Mouse (Mus musculus): Measurements from ENCODE around the gene Nedd9. TPM values are rescaled to one million over a fixed set of nuclear protein-coding genes. Genes with fewer than 3 reads are reported as not detected.
A peak's percentile ranks its signal among the peaks of the same experiment; 100 is the strongest.

Nedd9 gene
- polyA plus RNA-seq, 1 experiment from 2014 or later = 6.0 TPM

DNA sequence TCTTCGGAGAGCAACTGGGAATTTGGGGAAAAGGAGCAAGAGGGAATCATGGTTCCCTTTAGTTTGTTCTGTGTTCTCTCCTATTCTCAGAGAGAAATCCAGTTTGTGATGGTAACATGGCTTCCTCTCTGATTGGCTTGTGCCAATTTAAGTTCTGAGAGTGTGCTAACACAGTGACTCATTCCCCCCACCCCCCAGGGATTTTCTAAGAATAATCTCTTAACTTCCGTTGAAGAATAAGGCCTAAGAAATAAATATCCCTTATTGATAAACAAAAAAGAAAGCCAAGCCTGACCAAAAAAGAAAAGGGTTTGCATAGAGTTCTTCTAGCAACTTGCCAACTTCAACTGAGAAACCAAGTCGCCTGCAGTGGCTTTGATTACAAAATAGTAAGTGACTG, 86.9 kb downstream of the Nedd9 start:
- ATAC-seq (ENCODE audit: low read depth) = no peak
- H3K4me2 ChIP-seq (ENCODE audit: low read depth, low read length) = no peak overlapping the region
- no peak overlapping the region for H3K9ac ChIP-seq (ENCODE audit: low read depth, low read length)
- no peak overlapping the region for H3K4me3 ChIP-seq (ENCODE audit: low read depth, low read length)
- H3K27ac ChIP-seq (ENCODE audit: low read length) = no peak overlapping the region
- no peaks in the 10 kb centered on the region for H3K9me3 ChIP-seq (replicated peaks; ENCODE audit: control insufficient read depth, low read length)
- WGBS (ENCODE audit: insufficient replicate concordance) = 45% methylated on average over 3 of the region's 3 CpGs
- no peaks in the 10 kb centered on the region for H3K27me3 ChIP-seq (ENCODE audit: control insufficient read depth, insufficient read depth, low read depth, low read length)
- H3K36me3 ChIP-seq (ENCODE audit: control insufficient read depth, insufficient read depth) = no peaks in the 10 kb centered on the region
- H3K4me1 ChIP-seq (ENCODE audit: control insufficient read depth, low read depth, low read length) = peaks cover 3% of the 10 kb centered on the region; the same call in 1 of the 2 replicates

DNA sequence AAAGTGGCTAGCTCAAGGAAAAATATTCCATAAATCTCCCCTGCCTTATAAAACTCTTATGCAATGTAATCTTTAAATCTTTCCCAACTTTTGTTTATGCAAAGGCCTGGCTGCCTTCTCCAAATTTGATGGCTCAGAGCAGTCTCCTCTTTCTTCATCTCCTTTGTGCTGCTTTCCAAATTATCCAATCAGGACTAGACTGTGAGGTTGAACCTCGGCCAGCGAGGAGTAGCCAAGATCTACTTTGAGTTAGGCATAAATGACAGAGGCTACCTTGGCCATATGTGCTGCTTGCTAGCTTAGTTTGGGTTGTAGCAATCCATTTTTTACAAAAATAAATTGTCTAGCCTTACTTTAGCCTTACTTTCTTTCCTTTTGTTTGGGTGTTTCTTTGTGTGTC, 95.0 kb downstream of the Nedd9 start:
- H3K9ac ChIP-seq (ENCODE audit: low read depth, low read length) = no peak overlapping the region
- H3K4me1 ChIP-seq (ENCODE audit: control insufficient read depth, low read depth, low read length) = no peaks in the 10 kb centered on the region
- no peak overlapping the region for H3K4me2 ChIP-seq (ENCODE audit: low read depth, low read length)
- H3K36me3 ChIP-seq (ENCODE audit: control insufficient read depth, insufficient read depth) = no peaks in the 10 kb centered on the region
- ATAC-seq (ENCODE audit: low read depth) = no peak
- H3K9me3 ChIP-seq (replicated peaks; ENCODE audit: control insufficient read depth, low read length) = no peaks in the 10 kb centered on the region
- H3K27me3 ChIP-seq (ENCODE audit: control insufficient read depth, insufficient read depth, low read depth, low read length) = no peaks in the 10 kb centered on the region
- H3K27ac ChIP-seq (ENCODE audit: low read length) = no peak overlapping the region
- H3K4me3 ChIP-seq (ENCODE audit: low read depth, low read length) = no peak overlapping the region
- WGBS (ENCODE audit: insufficient replicate concordance) = 63% methylated on average over 2 of the region's 2 CpGs

DNA sequence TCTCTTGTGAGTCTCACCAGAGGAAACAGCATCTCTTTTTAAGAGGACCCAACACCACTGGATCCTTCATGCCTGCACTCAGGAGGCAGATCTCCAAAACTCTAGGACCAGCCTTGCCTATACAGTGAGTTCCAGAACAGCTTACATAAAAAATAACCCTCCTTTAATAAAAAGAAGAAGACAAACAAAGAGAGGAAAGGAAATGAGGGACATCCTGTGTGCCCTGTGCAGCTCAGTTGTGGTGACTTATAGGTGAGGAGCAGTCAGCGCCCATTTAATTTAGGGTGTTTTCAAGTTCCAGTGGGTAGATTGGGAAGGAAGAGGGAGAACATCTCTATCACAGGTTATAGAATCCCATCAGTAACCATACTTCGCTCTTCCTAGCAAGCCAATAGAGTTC, 96.5 kb downstream of the Nedd9 start:
- H3K4me1 ChIP-seq (ENCODE audit: control insufficient read depth, low read depth, low read length) = no peaks in the 10 kb centered on the region
- ATAC-seq (ENCODE audit: low read depth) = no peak
- WGBS (ENCODE audit: insufficient replicate concordance) = 62% methylated on average over 2 of the region's 2 CpGs
- no peak overlapping the region for H3K4me2 ChIP-seq (ENCODE audit: low read depth, low read length)
- no peak overlapping the region for H3K4me3 ChIP-seq (ENCODE audit: low read depth, low read length)
- H3K9me3 ChIP-seq (replicated peaks; ENCODE audit: control insufficient read depth, low read length) = no peaks in the 10 kb centered on the region
- no peaks in the 10 kb centered on the region for H3K27me3 ChIP-seq (ENCODE audit: control insufficient read depth, insufficient read depth, low read depth, low read length)
- H3K9ac ChIP-seq (ENCODE audit: low read depth, low read length) = no peak overlapping the region
- no peaks in the 10 kb centered on the region for H3K36me3 ChIP-seq (ENCODE audit: control insufficient read depth, insufficient read depth)
- H3K27ac ChIP-seq (ENCODE audit: low read length) = no peak overlapping the region

DNA sequence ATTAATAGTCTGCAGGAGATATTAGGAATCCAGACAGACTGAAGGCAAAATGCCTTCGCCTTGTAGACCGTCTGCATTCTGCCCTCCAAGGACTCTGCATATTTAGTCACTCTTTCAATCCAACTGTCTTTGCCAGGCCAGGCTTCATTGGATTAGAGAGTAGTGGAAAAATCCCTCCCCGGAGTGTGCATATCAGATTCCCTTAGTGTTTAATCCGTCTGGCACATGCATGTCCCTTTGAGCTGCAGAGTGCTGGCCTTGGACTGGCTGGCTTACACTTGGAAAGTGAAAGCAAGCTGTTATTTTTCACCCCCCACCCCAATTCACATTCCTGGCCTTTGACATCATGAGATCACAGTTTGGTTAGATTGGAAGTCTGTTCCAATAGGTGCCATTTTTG, 100.6 kb downstream of the Nedd9 start:
- 52% methylated on average over 4 of the region's 4 CpGs for WGBS (ENCODE audit: insufficient replicate concordance)
- no peaks in the 10 kb centered on the region for H3K27me3 ChIP-seq (ENCODE audit: control insufficient read depth, insufficient read depth, low read depth, low read length)
- H3K4me2 ChIP-seq (ENCODE audit: low read depth, low read length) = no peak overlapping the region
- no peaks in the 10 kb centered on the region for H3K9me3 ChIP-seq (replicated peaks; ENCODE audit: control insufficient read depth, low read length)
- no peak for ATAC-seq (ENCODE audit: low read depth)
- H3K27ac ChIP-seq (ENCODE audit: low read length) = no peak overlapping the region
- H3K4me3 ChIP-seq (ENCODE audit: low read depth, low read length) = no peak overlapping the region
- H3K4me1 ChIP-seq (ENCODE audit: control insufficient read depth, low read depth, low read length) = no peaks in the 10 kb centered on the region
- no peaks in the 10 kb centered on the region for H3K36me3 ChIP-seq (ENCODE audit: control insufficient read depth, insufficient read depth)
- no peak overlapping the region for H3K9ac ChIP-seq (ENCODE audit: low read depth, low read length)

DNA sequence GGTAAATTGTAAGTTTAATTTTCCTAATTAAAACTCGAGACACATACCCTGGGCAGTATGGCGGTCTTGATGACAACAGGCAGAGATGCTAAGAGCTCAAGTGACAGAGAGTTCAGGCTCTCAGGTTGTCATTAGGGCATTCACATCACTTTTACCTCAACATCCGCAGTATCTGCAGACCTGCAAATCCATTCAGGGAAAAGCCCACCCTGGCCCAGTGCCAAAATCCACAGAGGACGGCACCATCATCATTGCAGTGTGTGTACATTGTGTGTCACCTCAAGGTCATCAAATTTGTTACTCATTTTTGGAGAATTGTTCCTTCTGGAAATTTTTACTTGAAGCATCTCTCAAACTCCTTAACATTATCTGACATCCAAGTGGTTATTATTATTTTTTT, 102.3 kb downstream of the Nedd9 start:
- Histone ChIP-seq H3K27me3 (ENCODE audit: control insufficient read depth, insufficient read depth, low read depth, low read length) (no peaks in the 10 kb centered on the region), H3K27ac (ENCODE audit: low read length) (no peak overlapping the region), H3K4me1 (ENCODE audit: control insufficient read depth, low read depth, low read length) (no peaks in the 10 kb centered on the region), H3K4me3 (ENCODE audit: low read depth, low read length) (no peak overlapping the region), H3K4me2 (ENCODE audit: low read depth, low read length) (no peak overlapping the region), H3K9ac (ENCODE audit: low read depth, low read length) (no peak overlapping the region), H3K9me3 (replicated peaks; ENCODE audit: control insufficient read depth, low read length) (no peaks in the 10 kb centered on the region), H3K36me3 (ENCODE audit: control insufficient read depth, insufficient read depth) (no peaks in the 10 kb centered on the region)
- 67% methylated on average over 4 of the region's 4 CpGs for WGBS (ENCODE audit: insufficient replicate concordance)
- no peak for ATAC-seq (ENCODE audit: low read depth)

DNA sequence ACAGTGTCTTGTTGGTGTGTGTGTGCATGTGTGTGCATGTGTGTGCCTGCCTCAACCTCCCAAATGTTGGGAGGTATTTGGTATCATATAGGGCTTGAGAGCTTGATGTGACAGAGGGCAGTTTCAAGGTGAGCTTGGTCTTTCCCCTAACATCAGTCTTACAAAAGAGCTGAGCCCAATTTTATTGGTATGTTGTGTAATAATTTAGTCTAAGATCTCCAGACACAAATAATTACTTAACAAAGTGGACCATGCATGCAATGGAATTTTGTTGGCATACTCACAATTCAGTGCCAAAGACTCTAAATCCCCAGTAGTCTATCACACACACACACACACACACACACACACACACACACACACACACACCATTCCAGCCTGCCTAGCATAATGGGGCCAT, 104.5 kb downstream of the Nedd9 start:
- no peaks in the 10 kb centered on the region for H3K9me3 ChIP-seq (replicated peaks; ENCODE audit: control insufficient read depth, low read length)
- no peak overlapping the region for H3K27ac ChIP-seq (ENCODE audit: low read length)
- no peak overlapping the region for H3K4me3 ChIP-seq (ENCODE audit: low read depth, low read length)
- H3K4me2 ChIP-seq (ENCODE audit: low read depth, low read length) = no peak overlapping the region
- H3K9ac ChIP-seq (ENCODE audit: low read depth, low read length) = no peak overlapping the region
- H3K27me3 ChIP-seq (ENCODE audit: control insufficient read depth, insufficient read depth, low read depth, low read length) = no peaks in the 10 kb centered on the region
- no peaks in the 10 kb centered on the region for H3K36me3 ChIP-seq (ENCODE audit: control insufficient read depth, insufficient read depth)
- no peak for ATAC-seq (ENCODE audit: low read depth)
- H3K4me1 ChIP-seq (ENCODE audit: control insufficient read depth, low read depth, low read length) = no peaks in the 10 kb centered on the region

DNA sequence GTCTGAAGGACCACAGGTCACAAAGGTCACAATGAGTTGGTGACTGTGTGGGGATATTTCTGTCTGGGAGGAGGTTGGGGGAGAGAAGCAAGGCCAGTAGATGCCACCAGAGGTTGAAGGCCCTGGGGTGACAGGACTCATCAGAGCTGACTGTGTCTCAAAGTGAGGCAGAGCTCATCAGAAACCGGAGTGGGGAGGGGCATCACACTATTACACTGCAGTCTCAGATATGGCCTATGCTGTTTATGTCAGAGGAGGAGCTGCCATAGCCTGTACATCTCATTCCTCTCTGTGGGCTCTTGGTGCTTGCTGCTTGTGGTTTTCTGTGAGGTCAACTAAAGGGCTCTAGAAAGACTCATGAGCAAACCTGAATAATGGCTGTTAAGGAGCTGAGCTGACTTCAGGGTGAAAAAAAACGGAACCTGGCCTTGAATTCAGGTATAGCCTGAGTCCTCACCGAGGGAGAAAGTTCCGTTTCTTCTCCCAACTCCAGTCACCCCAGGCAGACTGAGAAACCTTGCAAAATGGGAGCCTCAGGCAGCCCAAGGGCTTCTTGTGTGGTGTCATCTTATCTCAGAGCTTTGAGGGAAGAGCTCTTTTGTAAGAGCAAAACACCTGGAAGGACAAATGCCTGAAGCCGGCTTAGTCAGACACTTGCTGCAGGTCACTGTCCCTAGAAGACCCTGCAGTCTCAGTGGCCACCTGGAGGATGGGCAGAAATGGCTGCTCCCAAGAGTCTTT, 105.2 kb downstream of the Nedd9 start:
- WGBS (ENCODE audit: insufficient replicate concordance) = 39% methylated on average over 5 of the region's 5 CpGs
- no peaks in the 10 kb centered on the region for H3K4me1 ChIP-seq (ENCODE audit: control insufficient read depth, low read depth, low read length)
- H3K9me3 ChIP-seq (replicated peaks; ENCODE audit: control insufficient read depth, low read length) = no peaks in the 10 kb centered on the region
- ATAC-seq (ENCODE audit: low read depth) = no peak
- no peak overlapping the region for H3K9ac ChIP-seq (ENCODE audit: low read depth, low read length)
- H3K36me3 ChIP-seq (ENCODE audit: control insufficient read depth, insufficient read depth) = no peaks in the 10 kb centered on the region
- no peaks in the 10 kb centered on the region for H3K27me3 ChIP-seq (ENCODE audit: control insufficient read depth, insufficient read depth, low read depth, low read length)
- no peak overlapping the region for H3K4me2 ChIP-seq (ENCODE audit: low read depth, low read length)
- 0 out of 2 replicates have a peak overlapping the region, but pooled peaks have one; percentile 22 for H3K27ac ChIP-seq (ENCODE audit: low read length)
- no peak overlapping the region for H3K4me3 ChIP-seq (ENCODE audit: low read depth, low read length)

DNA sequence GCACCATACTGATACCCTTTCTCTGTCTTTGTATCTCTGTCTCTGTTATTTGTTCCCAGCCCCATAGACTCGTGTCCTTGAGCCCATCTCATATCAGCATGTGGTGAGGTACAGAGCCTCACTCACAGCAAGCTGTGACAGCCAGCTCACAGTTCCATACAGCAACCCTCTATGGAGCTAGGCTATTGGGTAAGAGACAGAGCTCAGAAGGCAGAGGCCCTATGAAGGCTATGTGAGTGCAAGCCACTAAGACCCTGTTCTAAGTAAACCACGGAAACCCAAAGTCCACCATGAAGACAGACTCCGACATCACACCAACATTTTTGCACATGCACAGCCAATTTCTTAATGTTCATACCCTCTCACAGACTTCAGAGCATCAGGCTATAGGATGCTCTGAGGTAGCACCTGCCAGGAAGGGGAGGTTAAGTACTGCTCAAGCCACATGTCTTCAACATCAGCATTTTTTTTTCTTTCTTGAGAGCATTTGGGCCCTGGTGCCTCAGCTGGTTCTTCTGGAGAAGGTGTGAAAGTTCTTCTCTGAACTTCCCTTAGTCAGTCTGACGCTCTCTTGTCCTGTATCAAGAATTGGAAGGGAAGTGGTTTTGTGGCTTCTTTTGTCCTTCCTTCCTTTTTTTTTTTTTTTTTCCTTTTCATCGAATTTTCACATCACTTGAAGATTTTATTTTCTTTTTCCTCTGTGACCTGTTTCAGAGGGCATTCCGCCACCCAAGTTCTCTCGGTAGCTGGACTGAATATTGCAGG, 105.9 kb downstream of the Nedd9 start:
- Histone ChIP-seq H3K36me3 (ENCODE audit: control insufficient read depth, insufficient read depth) (no peaks in the 10 kb centered on the region), H3K9me3 (replicated peaks; ENCODE audit: control insufficient read depth, low read length) (no peaks in the 10 kb centered on the region), H3K4me3 (ENCODE audit: low read depth, low read length) (no peak overlapping the region), H3K4me1 (ENCODE audit: control insufficient read depth, low read depth, low read length) (no peaks in the 10 kb centered on the region), H3K9ac (ENCODE audit: low read depth, low read length) (no peak overlapping the region), H3K27me3 (ENCODE audit: control insufficient read depth, insufficient read depth, low read depth, low read length) (no peaks in the 10 kb centered on the region), H3K4me2 (ENCODE audit: low read depth, low read length) (no peak overlapping the region), H3K27ac (ENCODE audit: low read length) (no peak overlapping the region)
- 28% methylated on average over 7 of the region's 7 CpGs for WGBS (ENCODE audit: insufficient replicate concordance)
- no peak for ATAC-seq (ENCODE audit: low read depth)

DNA sequence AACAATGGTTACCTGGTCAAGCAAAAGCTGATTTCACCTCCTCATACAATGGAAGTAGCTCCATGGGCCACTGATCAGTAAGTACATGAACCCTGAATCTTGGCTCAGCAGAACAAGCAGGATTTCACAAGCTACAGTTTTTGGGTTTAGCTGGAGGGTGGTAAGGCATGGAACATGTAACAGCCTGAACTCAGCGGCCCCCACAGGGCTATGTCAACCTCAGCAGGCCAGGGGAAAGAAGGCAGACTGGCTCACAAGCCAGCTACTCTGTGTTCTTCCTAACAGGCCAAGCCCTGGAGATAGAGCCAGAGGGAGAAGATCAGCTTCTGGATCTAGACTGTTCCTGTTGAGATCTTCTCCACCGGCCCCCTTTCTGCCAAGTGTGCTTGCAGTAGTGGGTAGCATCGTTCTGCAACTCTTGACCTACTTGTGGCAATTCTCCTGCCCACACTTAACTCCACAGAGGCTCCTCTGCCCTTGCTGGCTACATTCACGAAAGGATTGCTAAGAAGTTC, 107.2 kb downstream of the Nedd9 start:
- no peak for ATAC-seq (ENCODE audit: low read depth)
- H3K27me3 ChIP-seq (ENCODE audit: control insufficient read depth, insufficient read depth, low read depth, low read length) = no peaks in the 10 kb centered on the region
- no peak overlapping the region for H3K4me2 ChIP-seq (ENCODE audit: low read depth, low read length)
- H3K36me3 ChIP-seq (ENCODE audit: control insufficient read depth, insufficient read depth) = no peaks in the 10 kb centered on the region
- H3K9ac ChIP-seq (ENCODE audit: low read depth, low read length) = no peak overlapping the region
- H3K4me3 ChIP-seq (ENCODE audit: low read depth, low read length) = no peak overlapping the region
- no peak overlapping the region for H3K27ac ChIP-seq (ENCODE audit: low read length)
- no peaks in the 10 kb centered on the region for H3K4me1 ChIP-seq (ENCODE audit: control insufficient read depth, low read depth, low read length)
- no peaks in the 10 kb centered on the region for H3K9me3 ChIP-seq (replicated peaks; ENCODE audit: control insufficient read depth, low read length)
- 48% methylated on average over 4 of the region's 4 CpGs for WGBS (ENCODE audit: insufficient replicate concordance)
